Mouse (Mus musculus) lung, postnatal 0 days (tissue): ENCODE results near the gene Dazap1. TPM values are rescaled to one million over a fixed set of nuclear protein-coding genes. Genes with fewer than 3 reads are reported as not detected.
"Not testable (repeated sequence)": the region's sequence is repeated elsewhere in the genome, so short reads cannot be mapped to it uniquely, and the experiment has no call there.

Experiments used
- ATAC-seq: fragments of 200-750 bp; cut with Nextera tagmentation; 2 replicates; pipeline ENCODE4 v1.8.0; 2017; ENCODE audit warnings: moderate library complexity
- DNase-seq: peaks from one replicate; pipeline ENCODE4 v3.0.0-alpha.2; 2016; ENCODE audit warnings: low spot score
- H3K27ac ChIP-seq: fragments of 300-500 bp; sonication (generic); 2 replicates; pipeline ENCODE4 v1.5.1; 2014; ENCODE audit warnings: antibody characterized with exemption, mild to moderate bottlenecking, low read length, mixed read lengths
- H3K27me3 ChIP-seq: fragments of 300-500 bp; sonication (generic); replicated peaks from 2 replicates; pipeline ENCODE4 v1.6.1; 2014; ENCODE audit warnings: low read length, mixed read lengths; ENCODE audit not compliant: insufficient read depth
- H3K36me3 ChIP-seq: fragments of 300-500 bp; sonication (generic); 2 replicates; pipeline ENCODE4 v1.6.1; 2014; ENCODE audit warnings: low read length, mixed read lengths; ENCODE audit not compliant: insufficient read depth
- H3K4me1 ChIP-seq: fragments of 300-500 bp; sonication (generic); 2 replicates; pipeline ENCODE4 v1.6.1; 2014; ENCODE audit warnings: antibody characterized with exemption, low read depth, low read length, mixed read lengths; ENCODE audit not compliant: insufficient read depth
- H3K4me2 ChIP-seq: fragments of 300-500 bp; sonication (generic); replicated peaks from 2 replicates; pipeline ENCODE4 v1.6.1; 2014; ENCODE audit warnings: low read depth, mild to moderate bottlenecking, low read length, moderate library complexity, mixed read lengths
- H3K4me3 ChIP-seq: fragments of 300-500 bp; sonication (generic); 2 replicates; pipeline ENCODE4 v1.5.1; 2014; ENCODE audit warnings: low read depth, low read length
- H3K9ac ChIP-seq: fragments of 300-500 bp; sonication (generic); replicated peaks from 2 replicates; pipeline ENCODE4 v1.6.1; 2014; ENCODE audit warnings: low read depth, mild to moderate bottlenecking
- H3K9me3 ChIP-seq: fragments of 300-500 bp; sonication (generic); 2 replicates; pipeline ENCODE4 v1.6.1; 2016; ENCODE audit warnings: low read length, mixed read lengths
- CTCF ChIP-seq: IDR thresholded peaks from 2 replicates; pipeline ENCODE4 v1.5.1; 2016; ENCODE audit warnings: antibody characterized with exemption, mild to moderate bottlenecking
- EP300 ChIP-seq: IDR thresholded peaks from 2 replicates; pipeline ENCODE4 v1.6.1; 2016; ENCODE audit warnings: antibody characterized with exemption, mild to moderate bottlenecking, control low read depth
- WGBS: fragments of 180-500 bp; shearing (Covaris S2); extraction: QIAGEN DNeasy Blood & Tissue Kit; methylation state at CpG from one replicate; pipeline ENCODE4 v1.1.7; 2014; 5-methylcytosine and 5-hydroxymethylcytosine counted together
- polyA plus RNA-seq: library from polyadenylated mRNA; unstranded; fragments of >200 nt; fragmentation: Nextera tagmentation; extraction: Ambion mirVana; gene quantifications from 2 replicates; pipeline ENCODE4 v1.2.1, GENCODE M21; 2015

Dazap1 gene
- polyA plus RNA-seq, 1 experiment from 2014 or later: 38.1 TPM

GRCm38 (mm10) chr10:80238306-80238705 lies 23.0 kb upstream of the Dazap1 start:
- TF ChIP-seq EP300 (no peak), CTCF (no peak)
- H3K27ac ChIP-seq: no peak overlapping the region
- ATAC-seq: no peak
- no peaks in the 10 kb centered on the region for H3K27me3 ChIP-seq
- H3K36me3 ChIP-seq: peaks cover 51% of the 10 kb centered on the region
- no peak overlapping the region for H3K4me3 ChIP-seq
- H3K4me2 ChIP-seq: no peak overlapping the region
- H3K9me3 ChIP-seq: no peaks in the 10 kb centered on the region
- DNase-seq: no peak
- H3K9ac ChIP-seq: no peak overlapping the region
- WGBS: 92% methylated on average over 3 of the region's 3 CpGs
- no peaks in the 10 kb centered on the region for H3K4me1 ChIP-seq

- DNase-seq (no peak), ATAC-seq (no peak)
- Histone ChIP-seq H3K4me1 (no peaks in the 10 kb centered on the region), H3K36me3 (peaks cover 53% of the 10 kb centered on the region), H3K27me3 (no peaks in the 10 kb centered on the region), H3K27ac (no peak overlapping the region), H3K9ac (no peak overlapping the region), H3K4me2 (no peak overlapping the region), H3K4me3 (no peak overlapping the region), H3K9me3 (no peaks in the 10 kb centered on the region)
- 82% methylated on average over 6 of the region's 6 CpGs for whole genome bisulfite sequencing
- TF ChIP-seq CTCF: no peak
- no peak for TF ChIP-seq EP300
Observed at GRCm38 (mm10) chr10:80239791-80240190, 21.5 kb upstream of the Dazap1 start.

DNA sequence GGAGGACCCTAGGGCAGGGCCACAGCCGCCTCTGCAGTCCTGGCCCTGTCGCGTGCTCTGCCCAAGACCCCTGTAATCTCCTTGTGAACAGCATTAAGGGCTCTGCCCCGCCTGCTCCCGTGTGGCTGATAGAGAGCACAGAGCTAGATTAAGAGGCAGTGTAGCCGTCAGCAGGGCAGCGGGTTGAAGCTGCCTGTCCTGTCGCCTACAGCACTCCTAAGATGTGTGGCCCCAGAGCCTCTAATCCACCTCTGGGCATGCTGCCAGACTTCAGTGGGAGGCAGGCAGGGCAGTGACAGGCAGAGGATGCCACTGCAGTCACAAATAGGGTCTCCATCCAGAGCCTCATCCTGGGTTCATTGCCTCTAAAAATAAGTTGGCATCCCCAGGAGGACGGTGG lies 19.2 kb upstream of the Dazap1 start:
- 67% methylated on average over 9 of the region's 9 CpGs for WGBS
- ATAC-seq (no peak), DNase-seq (no peak)
- Histone ChIP-seq H3K4me3 (no peak overlapping the region), H3K9ac (no peak overlapping the region), H3K27me3 (no peaks in the 10 kb centered on the region), H3K27ac (no peak overlapping the region), H3K9me3 (no peaks in the 10 kb centered on the region), H3K4me1 (no peaks in the 10 kb centered on the region), H3K4me2 (no peak overlapping the region), H3K36me3 (peaks cover 49% of the 10 kb centered on the region)
- TF ChIP-seq CTCF (no peak), EP300 (no peak)

- ATAC-seq: no peak
- TF ChIP-seq CTCF (no peak), EP300 (no peak)
- H3K4me1 ChIP-seq: no peaks in the 10 kb centered on the region
- H3K4me3 ChIP-seq: no peak overlapping the region
- H3K27me3 ChIP-seq: no peaks in the 10 kb centered on the region
- H3K9ac ChIP-seq: no peak overlapping the region
- no peak overlapping the region for H3K27ac ChIP-seq
- H3K36me3 ChIP-seq: peaks cover 43% of the 10 kb centered on the region
- WGBS: 58% methylated on average over 3 of the region's 3 CpGs
- H3K9me3 ChIP-seq: no peaks in the 10 kb centered on the region
- DNase-seq: no peak
- H3K4me2 ChIP-seq: no peak overlapping the region
Observed at GRCm38 (mm10) chr10:80242607-80243006, 18.7 kb upstream of the Dazap1 start.

- H3K9me3 ChIP-seq: no peaks in the 10 kb centered on the region
- DNase-seq (peak; percentile 74), ATAC-seq (no peak)
- H3K4me1 ChIP-seq: no peaks in the 10 kb centered on the region; the same call in 1 of the 2 replicates
- peaks cover 23% of the 10 kb centered on the region for H3K36me3 ChIP-seq
- no peak overlapping the region for H3K4me3 ChIP-seq
- 28% methylated on average over 5 of the region's 5 CpGs for WGBS
- TF ChIP-seq EP300 (no peak), CTCF (peak; percentile 61)
- H3K4me2 ChIP-seq: no peak overlapping the region
- H3K27me3 ChIP-seq: no peaks in the 10 kb centered on the region
- H3K9ac ChIP-seq: no peak overlapping the region
- no peak overlapping the region for H3K27ac ChIP-seq
Observed at GRCm38 (mm10) chr10:80244791-80245399, 16.4 kb upstream of the Dazap1 start.

- no peak overlapping the region for H3K4me2 ChIP-seq
- ATAC-seq: no peak
- H3K9ac ChIP-seq: no peak overlapping the region
- H3K27ac ChIP-seq: no peak overlapping the region
- peak; percentile 87 for DNase-seq
- H3K36me3 ChIP-seq: peaks cover 20% of the 10 kb centered on the region
- H3K4me1 ChIP-seq: no peaks in the 10 kb centered on the region; the same call in 1 of the 2 replicates
- H3K27me3 ChIP-seq: no peaks in the 10 kb centered on the region
- H3K4me3 ChIP-seq: no peak overlapping the region
- 6% methylated on average over 4 of the region's 4 CpGs for WGBS
- H3K9me3 ChIP-seq: no peaks in the 10 kb centered on the region
- peak; percentile 96 for TF ChIP-seq CTCF
- no peak for TF ChIP-seq EP300
Observed at GRCm38 (mm10) chr10:80245600-80245999, 15.7 kb upstream of the Dazap1 start.

- peaks cover 10% of the 10 kb centered on the region for H3K36me3 ChIP-seq
- peak; percentile 52 for TF ChIP-seq CTCF
- TF ChIP-seq EP300: no peak
- DNase-seq: peak; percentile 40
- no peak for ATAC-seq
- H3K27ac ChIP-seq: no peak overlapping the region
- no peak overlapping the region for H3K4me3 ChIP-seq
- H3K9ac ChIP-seq: no peak overlapping the region
- no peaks in the 10 kb centered on the region for H3K9me3 ChIP-seq
- no peaks in the 10 kb centered on the region; the same call in 1 of the 2 replicates for H3K4me1 ChIP-seq
- 53% methylated on average over 6 of the region's 6 CpGs for WGBS
- no peaks in the 10 kb centered on the region for H3K27me3 ChIP-seq
- no peak overlapping the region for H3K4me2 ChIP-seq
Observed at GRCm38 (mm10) chr10:80247849-80248248, 13.4 kb upstream of the Dazap1 start.

GRCm38 (mm10) chr10:80248437-80248836 lies 12.8 kb upstream of the Dazap1 start:
- not testable (repeated sequence) for ATAC-seq, H3K4me1 ChIP-seq, H3K27me3 ChIP-seq, DNase-seq, H3K4me3 ChIP-seq, H3K9me3 ChIP-seq, H3K27ac ChIP-seq, H3K9ac ChIP-seq, H3K36me3 ChIP-seq
- H3K4me2 ChIP-seq: peak overlapping the region; percentile 78; the same call in 1 of the 2 replicates
- WGBS: 29% methylated on average over 3 of the region's 3 CpGs
